Mouse (Mus musculus) kidney, adult 9 months (tissue): ENCODE data around the gene Mrpl35.

Experiments used
- DNase-seq: peaks from one replicate; pipeline ENCODE4 v3.0.0; 2022

The Mrpl35 gene

DNA sequence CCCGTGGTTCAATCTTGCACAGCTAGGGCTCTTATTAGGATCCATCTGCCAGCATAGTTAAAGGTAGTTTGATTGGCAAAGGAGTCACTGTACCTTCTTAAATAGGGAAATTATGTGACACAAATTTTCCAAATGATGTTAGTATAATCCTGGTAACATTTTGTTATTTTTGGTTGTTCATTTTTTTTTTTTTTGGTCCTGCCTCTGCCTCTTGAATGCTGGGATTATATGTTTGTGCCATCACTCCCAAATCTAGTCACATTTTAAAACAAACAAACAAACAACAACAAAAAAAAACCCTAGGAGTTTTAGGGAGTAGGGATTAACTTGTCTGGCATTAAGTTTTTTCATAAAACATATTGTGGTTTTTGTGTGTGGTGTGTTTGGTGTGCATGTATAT is at the start of gene Mrpl35:
Mrpl35 (minus strand) TSS at position 101 of the 400 bp plus-strand sequence.
- DNase-seq = no peak

DNA sequence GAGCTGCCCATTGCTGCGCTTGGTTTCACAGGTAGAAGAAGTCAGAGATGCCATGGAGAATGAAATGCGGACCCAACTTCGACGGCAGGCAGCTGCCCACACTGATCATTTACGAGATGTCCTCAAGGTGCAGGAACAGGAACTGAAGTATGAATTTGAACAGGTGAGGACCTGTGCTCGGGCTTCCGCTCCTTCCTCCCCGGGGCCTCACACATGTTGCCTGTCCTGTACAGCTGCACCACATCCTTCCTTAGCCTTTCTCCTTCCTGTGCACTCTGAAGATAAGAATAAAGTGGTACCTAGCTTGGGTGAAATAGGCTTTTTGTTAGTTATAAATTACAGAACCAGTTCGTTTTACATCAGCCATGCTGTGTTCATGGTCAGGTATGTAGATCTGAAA is 44.6 kb upstream of the Mrpl35 start:
- no peak for DNase-seq

DNA sequence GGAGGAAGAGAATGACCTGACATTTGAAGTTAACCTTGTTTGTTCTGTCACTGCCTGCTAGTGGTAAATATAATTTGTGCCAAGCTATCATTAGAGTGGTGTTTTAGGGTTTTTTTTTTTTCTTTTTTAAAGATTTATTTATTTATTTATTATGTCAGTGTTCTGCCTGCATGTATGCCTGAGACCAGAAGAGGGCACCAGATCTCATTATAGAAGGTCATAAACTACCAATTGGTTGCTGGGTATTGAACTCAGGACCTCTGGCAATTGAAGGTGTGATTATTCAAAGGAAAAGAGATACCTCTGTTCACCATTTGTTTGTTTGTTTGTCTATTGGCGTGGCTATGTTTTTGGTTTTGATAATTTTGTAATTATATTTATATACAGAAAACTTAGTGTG is 42.0 kb upstream of the Mrpl35 start:
- peak; percentile 21 for DNase-seq

DNA sequence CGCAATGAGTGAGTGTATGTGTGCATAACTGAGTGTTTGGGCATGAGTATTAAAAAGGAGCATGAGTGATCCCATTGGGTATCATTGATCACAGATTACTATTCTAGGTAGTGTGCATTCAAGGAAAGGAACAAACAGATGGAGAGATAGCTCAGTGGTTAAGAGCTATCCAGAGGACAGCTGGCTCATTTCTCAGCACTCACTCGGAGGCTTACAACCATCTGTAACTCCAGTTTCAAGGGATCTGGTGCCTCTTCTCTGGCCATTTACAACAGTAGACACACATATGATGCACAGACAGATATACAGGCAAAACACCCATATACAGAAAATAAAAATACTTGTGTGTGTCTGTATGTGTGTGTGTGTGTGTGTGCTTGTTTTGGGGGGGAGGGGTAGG is 41.0 kb upstream of the Mrpl35 start:
- no peak for DNase-seq

DNA sequence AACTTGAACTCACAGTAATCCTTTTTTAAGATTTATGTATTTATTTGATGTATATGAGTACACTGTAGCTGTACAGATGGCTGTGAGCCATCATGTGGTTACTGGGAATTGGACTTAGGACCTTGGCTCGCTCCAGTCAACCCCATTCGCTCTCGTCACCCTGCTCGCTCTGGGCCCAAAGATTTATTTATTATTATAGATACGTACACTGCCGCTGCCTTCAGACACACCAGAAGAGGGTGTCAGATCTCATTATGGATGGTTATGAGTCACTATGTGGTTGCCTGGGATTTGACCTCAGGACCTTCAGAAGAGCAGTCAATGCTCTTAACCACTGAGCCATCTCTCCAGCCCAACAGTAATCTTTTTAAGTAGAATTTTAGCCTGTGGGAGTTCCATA is 20.1 kb upstream of the Mrpl35 start:
- DNase-seq = peak; percentile 22

DNA sequence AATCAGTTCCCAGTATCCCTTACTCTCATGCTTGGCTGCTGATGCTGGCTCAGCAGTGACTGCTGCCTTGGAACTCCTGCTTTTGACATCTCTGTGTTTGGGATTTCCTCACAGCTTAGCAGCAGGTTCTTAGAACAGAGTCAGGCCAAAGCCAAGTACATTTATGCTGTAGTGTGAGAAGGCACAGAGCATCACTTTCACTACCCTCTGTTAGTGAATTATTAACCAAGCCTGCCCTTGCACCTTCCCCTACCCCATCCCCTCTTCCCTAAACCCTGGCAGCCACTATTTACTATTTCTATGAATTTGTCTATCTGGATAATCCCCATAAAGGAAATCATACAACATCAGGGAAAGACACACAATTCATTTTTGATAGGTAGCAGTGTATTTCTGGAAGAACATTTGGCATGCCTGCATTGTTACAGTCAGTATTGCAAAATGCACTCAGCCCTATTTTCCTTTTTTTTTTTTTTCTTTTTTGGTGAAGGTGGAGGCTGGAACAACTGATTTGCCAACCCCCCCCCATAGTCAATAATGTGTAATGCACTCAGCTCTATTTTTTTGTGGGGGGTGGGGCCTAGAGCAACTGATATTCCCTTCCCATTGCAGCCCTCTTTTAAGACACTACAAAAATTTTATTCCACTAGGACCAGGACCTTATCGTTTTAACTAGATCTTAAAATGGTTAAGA is 14.0 kb upstream of the Mrpl35 start:
- DNase-seq = no peak

DNA sequence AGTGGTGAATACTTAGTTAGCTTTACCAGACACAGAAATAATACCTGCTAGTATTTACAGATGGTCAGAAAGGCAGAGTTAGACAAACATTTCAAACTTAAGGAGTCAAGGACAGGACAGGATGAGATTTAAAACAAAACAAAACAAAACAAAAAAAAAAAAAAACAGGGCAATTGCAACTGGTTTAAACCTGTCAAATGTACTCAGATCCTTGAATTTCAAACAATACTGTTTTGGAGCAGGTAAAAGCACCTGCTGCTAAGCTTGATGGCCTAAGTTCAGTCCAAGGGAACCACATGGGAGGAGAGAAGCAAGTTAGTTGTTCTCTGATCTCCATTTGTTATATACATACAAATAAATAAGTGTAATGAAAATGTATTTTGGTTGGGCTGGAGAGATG is 13.0 kb upstream of the Mrpl35 start:
- DNase-seq = no peak

DNA sequence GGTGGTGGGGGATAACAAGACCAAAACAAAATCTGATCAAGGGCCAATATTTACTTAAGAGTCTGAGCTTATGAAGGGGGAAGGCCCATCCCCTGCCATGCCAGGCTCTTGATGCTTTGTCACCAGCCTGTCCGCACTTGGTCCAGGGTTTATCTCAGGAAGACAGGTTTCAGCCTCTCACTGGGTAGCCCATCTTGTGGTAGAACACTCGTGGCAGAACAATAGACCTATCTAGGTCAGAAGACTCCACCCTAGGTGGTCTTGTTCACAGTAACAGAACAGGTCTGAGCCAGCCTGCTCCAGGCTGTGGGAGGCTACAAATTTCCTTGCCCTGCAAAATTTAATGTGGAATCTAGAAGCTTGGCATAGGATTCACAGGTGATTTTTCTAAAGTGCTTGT is 10.0 kb upstream of the Mrpl35 start:
- no peak for DNase-seq

DNA sequence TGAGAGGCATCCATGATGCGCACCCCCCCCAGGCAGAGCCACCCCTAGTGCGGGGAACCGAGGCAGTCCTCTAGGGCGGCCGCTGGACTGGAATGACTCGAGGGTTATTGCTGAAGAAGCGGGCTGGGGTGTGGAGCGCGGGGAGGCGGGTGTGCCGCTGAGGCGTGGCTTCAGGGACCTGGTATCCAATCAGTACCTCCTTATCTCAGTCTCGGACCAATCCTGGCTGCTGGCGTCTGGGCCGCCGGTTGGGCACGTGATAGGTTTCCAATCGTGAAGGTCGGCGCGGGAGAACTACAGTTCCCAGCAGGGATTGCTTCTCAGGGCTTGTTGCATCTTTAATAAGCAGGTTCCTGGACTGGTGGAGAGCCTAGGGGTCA is 4.8 kb upstream of the Mrpl35 start:
- DNase-seq = peak; percentile 99

DNA sequence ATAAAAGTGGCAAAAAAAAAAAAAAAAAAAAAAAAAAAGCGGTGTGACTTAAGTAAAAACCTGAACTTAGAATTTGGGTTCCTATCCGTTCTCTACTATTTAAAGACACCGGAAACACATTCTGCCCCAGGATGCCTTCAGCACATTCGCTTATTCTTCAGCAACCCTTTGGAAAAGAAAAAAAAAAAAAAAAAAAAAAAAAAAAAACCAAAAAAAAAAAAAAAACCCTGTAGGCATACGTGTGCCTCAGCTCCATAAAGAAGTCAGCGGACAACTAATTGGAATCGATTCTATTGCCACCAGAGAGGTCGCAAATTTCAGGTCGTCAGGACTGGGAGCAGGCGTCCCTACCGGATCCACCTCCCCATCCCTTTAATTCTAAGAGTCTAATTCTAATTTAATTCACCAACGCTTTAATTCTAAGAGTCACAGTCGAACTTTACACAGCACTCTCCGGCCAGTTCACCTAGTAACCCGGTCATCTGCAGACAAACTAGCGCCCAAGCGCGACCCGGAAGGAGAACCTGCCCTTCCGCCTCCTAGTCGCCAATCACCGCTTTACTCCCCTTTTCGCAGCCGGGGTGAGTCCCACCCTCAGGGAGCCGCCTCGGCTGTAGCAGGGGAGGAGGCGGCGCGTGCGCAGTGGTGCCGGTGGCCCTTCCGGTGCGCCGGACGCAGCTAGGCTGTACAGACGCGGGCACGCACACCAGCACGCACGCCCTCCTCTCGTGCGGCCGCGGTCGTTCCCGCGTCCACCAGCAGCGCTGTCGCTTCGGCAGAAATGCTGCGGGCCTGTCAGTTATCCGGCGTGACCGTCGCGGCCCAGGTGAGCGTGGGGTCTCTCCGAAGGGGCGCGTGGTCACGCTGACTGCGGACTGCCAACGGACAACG is 4.2 kb upstream of the Mrpl35 start, which contains the start of gene Immt:
Immt (plus strand) TSS at position 642 of the 891 bp plus-strand sequence.
- DNase-seq = peak; percentile 98

DNA sequence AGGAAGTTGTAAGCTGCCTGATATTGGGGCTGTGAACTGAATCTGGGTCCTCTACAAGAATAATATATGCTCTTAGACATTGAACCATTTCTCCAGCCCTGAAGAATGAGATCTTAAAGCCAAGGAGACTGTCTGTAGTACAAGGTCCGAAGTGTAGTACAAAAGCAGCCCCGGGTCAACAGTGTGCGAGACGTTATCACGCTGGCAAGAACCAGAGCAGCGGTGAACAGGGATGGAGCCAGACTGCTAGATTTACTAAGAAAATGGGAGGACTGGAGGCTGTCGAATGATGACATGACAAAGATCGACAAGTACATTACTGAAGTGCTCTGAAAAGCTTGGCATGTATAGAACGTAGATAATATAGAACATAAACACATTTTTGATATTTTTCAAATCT is 3.0 kb upstream of the Mrpl35 start:
- peak; percentile 32 for DNase-seq

DNA sequence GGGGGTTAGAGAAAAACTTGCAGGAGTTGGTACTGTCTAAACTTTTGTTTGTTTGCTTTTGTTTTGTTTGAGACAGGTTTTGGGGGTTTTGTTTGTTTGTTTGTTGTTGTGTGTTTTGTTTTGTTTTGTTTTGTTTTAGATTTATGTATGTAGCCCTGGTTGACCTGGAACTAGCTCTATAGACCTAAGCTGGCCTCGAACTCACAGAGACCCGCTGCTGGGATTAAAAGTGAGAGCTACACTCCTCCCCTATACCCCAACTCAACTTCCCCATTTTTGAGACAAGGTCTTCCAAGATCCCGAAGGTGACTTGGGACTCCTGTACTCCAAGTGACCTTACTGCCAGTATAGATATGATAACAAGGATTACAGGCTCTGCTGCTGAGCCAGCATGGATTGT is 2.8 kb downstream of the Mrpl35 start:
- no peak for DNase-seq

DNA sequence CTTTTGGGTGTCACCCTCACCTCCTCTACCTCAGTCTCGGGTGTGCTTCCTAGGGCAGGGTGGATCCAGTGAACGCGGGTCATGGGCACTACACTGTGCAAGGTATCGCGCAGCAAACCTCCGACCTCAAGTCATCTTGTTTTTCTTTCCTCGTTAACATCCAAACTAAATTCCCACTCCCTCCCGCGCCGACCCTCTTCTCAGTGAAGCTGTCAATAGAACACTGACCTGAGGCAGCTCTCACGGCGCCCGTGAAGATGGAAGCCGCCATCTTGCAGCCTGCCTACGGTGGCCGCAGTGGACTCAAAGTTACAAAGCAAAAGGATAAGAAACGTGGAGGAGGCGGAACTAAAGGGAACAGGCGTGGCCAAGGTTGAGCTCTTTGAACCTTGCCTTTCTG is 3.3 kb downstream of the Mrpl35 start:
- DNase-seq = peak; percentile 96

DNA sequence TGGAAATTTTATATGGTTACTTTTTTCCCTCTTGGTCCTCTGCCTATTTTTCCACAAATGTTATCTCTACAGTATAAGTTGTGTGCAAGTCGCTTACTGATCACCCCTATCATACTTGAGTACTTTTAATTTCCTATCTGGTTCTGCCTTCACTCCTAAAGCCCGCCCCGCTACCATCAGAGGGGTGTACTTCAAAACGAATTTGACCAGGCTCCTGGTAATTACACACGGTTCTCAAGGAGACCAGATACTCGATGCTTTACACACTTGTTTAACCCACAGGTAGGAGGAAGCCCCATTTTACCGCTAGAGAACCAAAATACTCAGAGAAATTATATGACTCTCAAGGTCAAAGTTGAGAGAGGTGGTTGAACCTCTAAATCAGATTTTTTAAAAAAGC is 3.7 kb downstream of the Mrpl35 start:
- peak; percentile 23 for DNase-seq

DNA sequence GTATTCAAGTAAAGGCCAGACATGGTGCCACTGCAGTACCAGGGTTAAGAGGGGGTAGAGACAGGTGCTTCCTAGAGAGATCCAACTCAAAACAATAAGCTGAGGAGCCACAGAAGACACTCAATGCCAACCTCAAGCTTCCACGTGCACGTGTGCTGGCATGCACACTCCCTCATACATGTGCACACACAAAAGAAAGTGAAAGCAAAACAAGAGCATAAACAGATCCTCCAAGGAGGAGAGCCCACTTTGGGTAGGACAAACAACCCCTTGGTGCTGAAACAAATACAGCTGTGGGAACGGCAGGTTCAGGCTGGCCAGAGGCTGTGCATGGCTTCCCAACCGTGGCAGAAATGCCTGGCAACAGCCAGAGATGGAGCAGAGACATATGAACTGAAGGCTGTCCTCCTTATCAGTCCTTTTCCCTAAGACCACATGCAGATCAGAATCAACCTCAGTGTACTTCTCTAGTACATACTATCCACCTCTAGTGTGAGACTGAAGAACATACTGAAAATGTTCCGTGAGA is 6.9 kb downstream of the Mrpl35 start:
- DNase-seq = peak; percentile 74

DNA sequence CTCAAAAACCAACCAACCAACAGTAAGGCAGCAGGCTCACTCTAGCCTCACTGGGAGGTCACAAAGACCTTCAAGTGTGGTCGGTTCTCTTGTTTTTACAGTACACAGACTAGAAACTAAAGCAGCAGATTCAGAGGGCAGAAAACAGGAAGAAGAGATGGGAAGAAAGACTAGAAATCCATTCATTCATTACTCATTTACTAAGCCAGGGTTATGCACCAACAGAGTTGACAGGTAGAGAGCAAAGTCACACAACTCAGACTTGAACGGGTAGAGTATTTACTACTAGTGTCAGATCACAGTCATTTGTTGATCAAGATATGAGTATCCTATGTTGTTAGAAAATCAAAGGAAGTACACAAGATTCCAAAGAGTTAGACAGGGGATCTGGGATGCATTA is 13.9 kb downstream of the Mrpl35 start:
- peak; percentile 61 for DNase-seq

DNA sequence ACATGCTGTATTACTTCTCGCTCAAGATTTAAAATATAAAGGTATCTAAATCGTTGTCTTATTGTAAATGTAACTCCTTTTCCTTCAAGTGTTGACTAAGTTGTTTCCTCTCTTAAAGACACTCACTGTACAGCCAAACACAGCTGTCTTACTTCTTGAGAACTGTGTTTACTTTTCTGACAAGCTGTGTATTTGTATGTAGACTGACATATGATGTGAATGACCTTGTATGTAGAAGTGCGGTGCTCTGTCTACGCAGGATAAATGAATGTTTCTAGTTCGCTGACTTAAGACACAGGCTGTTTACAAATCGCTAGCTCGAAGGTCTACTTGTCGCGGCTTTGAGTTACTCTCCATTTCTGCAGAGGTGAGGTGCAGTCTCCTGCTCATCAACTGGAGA is 16.9 kb downstream of the Mrpl35 start:
- no peak for DNase-seq

DNA sequence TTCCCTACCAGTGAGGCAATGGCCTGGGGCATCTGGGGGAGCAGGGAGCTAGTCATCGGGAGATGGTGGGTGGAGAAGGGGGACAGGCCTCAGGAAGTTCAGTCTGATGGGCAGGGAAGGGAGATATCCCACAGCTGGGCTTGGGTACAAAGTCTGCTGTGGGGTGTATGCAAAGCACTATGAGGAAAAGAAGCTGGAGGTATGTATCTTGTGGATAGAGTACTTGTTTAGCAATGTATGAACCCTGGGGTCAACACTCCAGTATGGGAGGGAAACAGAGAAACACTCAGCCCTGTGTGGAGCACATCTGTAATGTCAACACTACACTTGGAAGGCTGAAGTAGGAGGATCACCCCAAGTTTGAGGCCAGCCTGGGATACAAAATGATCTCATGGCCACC is 20.1 kb downstream of the Mrpl35 start:
- DNase-seq = no peak

DNA sequence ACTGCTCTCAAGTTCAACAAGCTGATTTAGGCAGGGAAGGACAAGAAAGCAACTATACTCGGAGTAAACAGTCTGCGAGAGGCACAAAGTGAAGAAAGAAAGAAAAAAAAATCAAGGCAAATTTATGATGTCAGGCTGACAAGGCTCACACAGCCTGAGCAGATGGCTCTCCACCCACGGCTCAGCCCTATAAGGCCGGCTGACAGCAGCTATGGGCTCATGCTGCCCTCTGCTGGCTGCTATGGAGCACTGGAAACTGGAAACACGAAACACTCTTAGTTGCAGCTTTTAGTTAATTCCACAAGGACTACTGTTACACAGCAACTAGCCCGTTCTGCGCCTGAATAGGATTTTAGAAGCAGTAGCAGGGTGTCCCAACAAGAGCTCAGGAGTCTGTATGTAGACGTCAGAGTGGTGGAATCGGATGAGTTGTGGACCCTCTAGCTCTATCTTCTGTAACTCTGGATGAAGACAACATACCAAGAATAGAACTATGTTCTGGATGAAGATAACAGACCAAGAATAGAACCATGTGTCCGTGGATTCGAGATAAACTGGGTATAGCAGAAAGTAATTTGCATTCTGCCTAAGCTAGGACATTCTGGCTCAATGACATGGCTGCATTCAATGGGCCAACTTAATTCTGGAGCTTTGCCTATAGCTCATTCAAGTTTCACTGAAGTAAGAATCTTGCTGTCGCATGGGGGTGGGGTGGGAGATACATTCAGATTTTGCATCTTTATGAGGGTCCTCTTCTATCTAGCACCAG is 22.5 kb downstream of the Mrpl35 start:
- peak; percentile 60 for DNase-seq

DNA sequence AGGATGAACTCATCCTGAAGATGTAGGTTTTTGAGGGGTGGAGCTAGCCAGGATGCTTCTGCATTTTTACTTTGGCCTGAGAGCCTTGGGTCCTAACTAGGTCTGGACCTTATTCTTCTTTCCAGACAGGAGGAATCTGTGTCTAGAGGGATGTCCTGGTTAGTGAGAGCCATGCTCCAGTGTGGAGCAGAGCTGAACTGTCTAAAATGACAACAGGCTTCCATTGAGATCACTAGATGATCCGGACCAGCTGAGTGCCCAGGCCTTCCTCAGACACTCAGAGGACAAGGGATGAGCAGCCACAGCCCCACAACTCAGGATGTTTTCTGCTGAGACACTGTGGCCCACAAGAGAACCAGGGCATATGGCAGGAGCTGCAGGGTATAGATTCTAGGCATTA is 23.2 kb downstream of the Mrpl35 start:
- DNase-seq = no peak

DNA sequence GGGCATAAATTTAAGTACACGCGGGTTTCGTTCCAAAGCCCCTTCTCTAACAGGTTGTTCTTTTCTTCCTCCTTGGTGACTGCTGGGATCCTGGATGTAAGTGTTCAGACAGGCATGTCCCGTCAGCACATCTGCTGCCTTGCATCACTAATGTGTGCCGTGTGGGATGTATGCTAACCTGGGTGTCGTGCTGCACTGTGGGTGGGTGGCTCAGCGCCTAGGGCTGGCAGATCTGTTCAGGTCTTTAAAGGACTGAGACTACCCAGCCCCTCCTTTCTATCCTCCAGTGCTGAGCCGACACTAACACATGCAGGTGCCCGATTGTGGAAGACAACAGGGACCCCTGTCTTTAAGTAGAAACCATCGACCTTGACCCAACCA is 25.1 kb downstream of the Mrpl35 start:
- no peak for DNase-seq

DNA sequence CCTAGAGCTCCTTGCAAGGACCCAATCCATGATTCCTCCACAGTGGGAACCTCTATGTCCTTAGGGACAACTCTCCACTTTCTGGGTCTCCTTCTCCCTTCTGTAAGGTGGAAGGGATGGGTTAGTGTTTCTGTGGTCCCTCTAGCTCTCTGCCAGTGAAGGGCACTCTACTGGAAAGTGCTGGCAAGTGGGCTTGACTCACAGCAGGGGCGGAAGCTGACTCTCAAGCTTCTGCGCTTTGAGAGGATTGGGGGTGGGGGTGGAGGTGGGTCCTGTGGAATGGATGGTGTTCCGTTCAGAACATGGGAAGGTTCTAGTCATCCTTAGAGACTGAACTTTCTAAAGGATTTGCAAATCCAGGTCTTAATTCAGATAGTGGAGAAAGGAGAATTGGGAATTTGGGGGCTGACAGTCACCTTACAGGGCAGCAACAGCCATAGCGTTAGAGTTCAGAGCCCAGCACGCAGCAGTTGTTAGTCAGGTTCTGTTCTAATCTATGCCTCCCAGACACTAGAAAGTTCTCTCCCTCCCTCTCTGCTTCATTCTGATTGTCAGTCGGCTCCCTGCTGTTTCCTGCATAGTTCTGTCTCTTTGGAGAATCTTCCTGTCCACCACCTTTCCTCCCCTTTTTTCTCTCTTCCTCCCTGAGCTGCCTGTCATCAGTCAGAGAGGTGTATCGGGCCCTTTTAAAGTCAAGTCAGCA is 25.6 kb downstream of the Mrpl35 start:
- DNase-seq = no peak

DNA sequence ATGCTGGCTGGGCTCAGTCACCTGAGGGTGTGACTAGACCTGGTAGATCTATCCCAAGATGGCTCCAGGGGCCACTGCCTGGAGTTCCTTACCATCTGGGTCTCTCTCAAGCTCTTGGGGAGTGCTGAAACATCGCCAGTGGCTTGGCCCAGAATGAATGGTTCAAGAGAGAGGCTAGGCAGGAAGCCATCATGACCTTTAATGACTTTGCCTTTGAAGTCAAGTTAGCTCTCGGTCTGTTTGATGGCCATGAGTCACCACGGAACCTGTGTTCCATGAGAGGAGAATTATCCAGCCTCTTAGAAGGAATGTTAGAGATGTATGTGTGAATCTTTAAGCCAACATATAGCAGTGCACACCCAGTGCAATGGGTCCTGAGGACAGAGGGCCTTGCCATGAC is 27.4 kb downstream of the Mrpl35 start:
- DNase-seq = no peak
